Mouse (Mus musculus) telencephalon, adult 2 months (tissue): ENCODE measurements at regions not wholly inside any gene's neighbourhood (a gene's known extent, or its start where the extent isn't known, plus 50 kb on each side); places are given as distances from the start of the nearest gene placed in this dataset.

Experiments used
- DNase-seq: peaks from one replicate; pipeline ENCODE4 v3.0.0-alpha.2; 2011; ENCODE audit warnings: low read depth, low spot score

DNA sequence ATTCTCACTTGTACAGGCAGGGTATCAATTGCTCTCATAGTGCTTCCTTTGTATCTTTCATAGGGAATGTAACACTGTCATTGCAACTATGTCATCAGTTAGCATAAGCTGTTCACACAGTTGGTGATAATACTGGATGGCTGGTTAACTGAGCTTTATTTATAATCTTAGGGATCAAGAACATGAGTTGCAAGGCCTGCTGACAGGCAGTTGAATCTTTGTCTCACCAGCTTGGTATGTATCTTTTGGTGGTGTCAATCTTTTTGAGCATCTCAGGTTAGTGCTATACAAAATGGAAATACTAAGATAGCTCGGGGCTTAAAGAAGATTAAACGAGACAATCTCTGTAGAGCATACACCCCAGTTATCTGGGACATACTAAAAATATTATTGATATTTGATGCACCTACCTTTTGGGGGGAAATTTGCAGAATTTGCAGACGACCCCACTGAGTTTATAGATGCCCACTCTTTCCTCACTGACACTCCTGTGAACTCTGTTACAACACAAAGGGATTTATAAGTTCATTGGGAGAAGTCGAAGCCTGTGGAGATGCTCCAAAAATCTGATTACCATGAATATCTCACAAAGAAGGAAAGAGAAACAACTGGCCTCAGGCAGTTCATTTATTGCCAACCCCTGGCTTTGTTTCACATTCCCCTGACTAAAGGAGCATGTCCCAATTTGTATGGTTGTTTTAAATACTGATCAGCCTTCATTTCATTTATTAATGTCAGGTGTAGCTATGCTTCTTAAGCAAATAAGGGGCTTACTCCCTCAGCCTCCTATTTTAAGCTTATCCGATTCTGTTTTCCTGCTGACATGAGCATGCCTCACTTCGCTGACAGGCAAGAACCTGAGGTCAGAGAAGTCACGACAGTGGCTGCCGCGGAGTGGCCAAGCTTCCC is 193.5 kb downstream of the Fndc1 start:
- DNase-seq = no peak

GRCm38 (mm10) chr17:7625746-7626145 is 201.4 kb downstream of the Fndc1 start:
- no peak for DNase-seq

DNA sequence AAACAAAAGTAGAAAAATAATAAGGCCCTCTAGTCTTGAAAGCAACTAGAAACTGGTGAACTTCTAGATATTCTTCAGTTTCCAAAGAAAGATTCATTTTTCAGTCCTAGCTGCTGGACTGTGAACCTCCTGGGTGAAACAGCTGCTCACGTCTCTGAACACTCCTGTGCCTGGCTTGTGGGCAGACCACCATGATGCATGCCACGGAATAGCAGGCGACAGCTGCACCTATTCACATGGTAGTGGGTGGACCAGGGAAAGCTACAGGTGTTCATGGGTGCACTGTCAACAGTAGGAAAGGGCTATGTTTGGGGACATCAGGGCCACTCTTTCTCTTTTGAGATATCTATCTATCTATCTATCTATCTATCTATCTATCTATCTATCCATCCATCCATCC is 203.7 kb downstream of the Fndc1 start:
- no peak for DNase-seq

DNA sequence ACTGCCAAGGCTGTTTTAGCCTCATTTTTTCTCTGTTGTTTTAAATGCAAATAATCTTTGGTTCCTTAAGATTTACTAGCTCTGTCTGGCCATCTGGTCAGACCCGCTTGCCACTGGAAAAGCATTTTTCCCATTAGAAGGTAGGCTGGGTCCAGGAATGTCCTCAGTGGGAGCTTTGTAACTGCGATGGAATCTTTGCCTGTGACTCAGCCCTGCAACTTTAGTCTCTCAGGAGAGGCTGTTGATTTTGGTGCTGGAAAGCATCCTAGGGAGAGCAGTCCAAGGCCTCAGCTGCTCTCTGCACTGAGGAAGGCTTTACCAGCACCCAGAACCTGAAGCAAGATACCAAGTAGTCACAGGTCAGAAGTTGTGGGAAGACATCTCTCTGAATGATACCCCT is 205.8 kb downstream of the Fndc1 start:
- DNase-seq = no peak

GRCm38 (mm10) chr17:7620166-7620565 is 206.9 kb downstream of the Fndc1 start:
- DNase-seq = no peak

DNA sequence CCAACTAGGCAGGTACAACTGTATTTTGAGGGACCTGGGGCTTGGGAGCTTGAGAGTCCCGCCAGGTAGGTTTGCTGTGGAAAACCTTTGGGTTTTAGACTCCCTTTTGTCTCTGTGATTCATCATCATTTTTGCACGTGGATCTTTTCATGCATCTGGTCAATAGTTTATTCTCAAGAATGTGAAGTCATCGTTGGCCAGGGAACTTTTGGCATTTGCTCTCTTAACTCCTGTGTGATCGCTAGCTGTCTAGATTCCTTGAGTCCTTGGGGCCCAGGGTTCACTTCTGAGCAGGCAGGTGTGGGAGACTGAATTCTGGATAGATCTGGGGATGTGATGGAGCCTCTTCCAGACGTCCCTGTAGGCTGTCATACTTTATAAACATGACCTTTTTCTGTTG is 207.5 kb downstream of the Fndc1 start:
- no peak for DNase-seq

- no peak for DNase-seq
Measured at GRCm38 (mm10) chr17:7608046-7608445, 219.1 kb downstream of the Fndc1 start.

- DNase-seq = no peak
Measured at GRCm38 (mm10) chr17:7607431-7607830, 219.7 kb downstream of the Fndc1 start.

- DNase-seq = no peak
Measured at GRCm38 (mm10) chr17:7604813-7605504, 219.7 kb upstream of the Unc93a2 start.

GRCm38 (mm10) chr17:7604096-7604495 is 218.8 kb upstream of the Unc93a2 start:
- no peak for DNase-seq

DNA sequence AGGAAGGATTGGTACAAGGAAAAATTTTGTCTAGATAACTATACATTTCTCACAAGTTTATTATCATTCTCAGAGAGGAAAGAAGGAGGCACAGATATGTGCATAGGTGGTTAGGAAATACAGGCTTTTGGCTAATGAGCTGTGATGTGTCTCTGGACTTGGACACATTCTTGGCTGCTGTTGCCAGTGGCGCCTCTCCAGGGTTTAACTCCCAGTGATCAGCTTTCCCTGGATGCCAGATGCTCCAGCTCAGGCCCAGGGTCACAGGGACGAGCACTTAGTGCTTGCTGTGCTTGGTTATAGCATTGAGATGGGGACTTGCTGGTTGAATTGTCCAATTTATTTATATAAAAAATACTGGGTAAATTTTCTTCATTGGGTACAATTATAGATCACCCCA is 215.3 kb upstream of the Unc93a2 start:
- DNase-seq = no peak

DNA sequence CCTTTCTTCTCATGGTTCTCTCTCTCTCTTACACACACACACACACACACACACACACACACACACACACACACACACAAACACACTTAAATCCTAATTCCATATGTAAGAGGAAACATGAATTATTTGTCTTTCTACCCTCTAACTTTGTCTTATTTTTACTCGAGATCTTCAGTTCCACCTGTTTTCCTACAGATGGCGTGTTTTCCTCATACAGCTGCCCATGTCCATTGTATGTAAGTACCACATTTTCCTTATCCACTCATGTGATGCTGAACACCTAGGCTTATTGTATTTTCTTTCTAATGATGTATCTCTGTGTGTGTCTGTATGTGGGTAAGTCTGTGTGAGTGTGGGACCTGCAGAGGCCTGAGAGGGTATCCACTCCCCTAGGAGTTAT is 212.2 kb upstream of the Unc93a2 start:
- DNase-seq = no peak

DNA sequence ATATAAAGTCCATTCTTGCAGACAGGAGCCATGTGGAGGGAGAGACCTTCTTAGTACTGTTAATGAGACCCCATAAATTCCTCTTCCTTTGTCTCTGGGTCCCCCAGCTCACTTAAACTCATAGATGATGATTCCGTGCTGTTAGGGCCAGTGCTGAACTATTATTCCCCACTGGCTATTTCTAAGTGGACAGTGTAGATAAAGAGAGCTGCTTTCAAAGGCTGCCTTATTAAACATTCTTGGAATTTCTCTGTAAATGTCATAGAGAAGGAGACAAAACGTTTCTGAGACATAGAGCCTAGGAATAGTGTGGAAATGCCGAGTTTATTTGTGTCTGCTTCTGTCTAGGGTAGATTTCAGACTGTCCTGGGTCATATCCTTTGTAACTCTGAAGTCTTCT is 209.5 kb upstream of the Unc93a2 start:
- no peak for DNase-seq

GRCm38 (mm10) chr17:7592491-7592890 is 207.2 kb upstream of the Unc93a2 start:
- no peak for DNase-seq

DNA sequence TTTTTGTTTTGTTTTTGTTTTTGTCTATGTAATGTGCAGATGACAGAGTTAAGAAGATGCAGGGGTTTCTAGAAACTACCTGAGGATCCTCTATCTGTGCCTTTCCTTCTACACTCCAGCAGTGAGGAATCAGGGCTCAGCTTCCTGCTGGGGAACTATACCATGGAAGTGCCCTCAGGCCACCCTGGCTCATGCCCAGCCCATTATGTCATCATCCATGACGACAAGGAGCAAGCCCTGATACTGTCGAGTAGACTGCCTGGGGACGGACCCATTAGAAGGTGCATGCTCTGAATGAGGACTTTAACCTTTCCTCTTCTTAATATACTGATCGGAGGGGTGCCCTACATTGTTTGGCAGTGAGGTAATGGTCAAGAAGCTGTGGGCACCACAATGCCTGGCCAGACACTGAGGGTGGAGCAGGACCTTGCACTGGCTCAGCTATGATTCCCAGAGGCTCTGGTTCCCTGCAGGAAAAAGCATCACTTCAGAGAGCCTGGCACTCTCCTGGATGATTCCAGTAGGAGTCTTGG is 197.7 kb upstream of the Unc93a2 start:
- no peak for DNase-seq

DNA sequence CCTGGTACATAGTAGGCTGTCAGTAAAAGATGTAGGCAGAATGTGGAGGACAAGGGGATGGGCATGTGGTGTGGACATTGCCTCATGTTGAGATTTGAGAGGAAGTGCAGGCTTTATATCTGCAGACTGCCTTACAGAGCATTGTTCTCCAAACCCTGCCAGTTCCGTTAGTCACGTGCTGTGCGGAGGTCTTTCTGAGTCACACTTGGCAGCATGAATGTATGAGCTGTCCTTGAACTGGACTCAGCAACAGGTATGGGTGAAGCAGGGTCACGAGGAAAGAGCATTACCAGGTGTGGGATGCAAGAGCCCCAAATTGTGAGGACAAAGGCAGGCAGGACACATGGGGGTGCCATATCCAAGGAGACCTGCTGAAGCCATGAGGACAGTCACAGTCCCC is 193.8 kb upstream of the Unc93a2 start:
- no peak for DNase-seq

- no peak for DNase-seq
Measured at GRCm38 (mm10) chr17:7578003-7578402, 192.7 kb upstream of the Unc93a2 start.

GRCm38 (mm10) chr17:7577227-7577626 is 192.0 kb upstream of the Unc93a2 start:
- peak; percentile 4 for DNase-seq

DNA sequence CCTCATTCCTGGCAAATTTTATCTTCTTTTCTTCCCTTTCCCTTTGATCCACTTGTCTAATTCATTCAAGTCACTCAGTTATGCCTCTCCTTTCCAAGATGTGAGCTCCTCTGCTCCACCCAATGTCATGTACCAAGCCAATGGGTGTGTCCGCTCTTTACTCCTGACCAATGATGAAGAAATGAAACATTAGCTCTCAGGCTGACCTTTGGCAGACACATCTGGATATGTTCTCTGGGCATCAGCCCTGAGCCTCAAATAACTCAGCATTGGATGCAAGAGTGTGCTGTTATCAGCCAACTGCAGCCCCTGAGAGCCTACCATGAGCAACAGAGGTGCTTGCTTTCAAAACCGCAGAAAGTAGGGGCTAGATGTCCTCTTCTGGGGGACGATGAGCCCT is 186.2 kb upstream of the Unc93a2 start:
- no peak for DNase-seq

- DNase-seq = no peak
Measured at GRCm38 (mm10) chr17:7568482-7568881, 183.2 kb upstream of the Unc93a2 start.

GRCm38 (mm10) chr17:7565771-7566170 is 180.5 kb upstream of the Unc93a2 start:
- no peak for DNase-seq

- no peak for DNase-seq
Measured at GRCm38 (mm10) chr17:7562940-7563339, 177.7 kb upstream of the Unc93a2 start.

GRCm38 (mm10) chr17:7548456-7548855 is 163.2 kb upstream of the Unc93a2 start:
- no peak for DNase-seq
